Mouse (Mus musculus): ENCODE measurements around the gene Rps29.
A peak's percentile ranks its signal among the peaks of the same experiment; 100 is the strongest.

The Rps29 gene

DNA sequence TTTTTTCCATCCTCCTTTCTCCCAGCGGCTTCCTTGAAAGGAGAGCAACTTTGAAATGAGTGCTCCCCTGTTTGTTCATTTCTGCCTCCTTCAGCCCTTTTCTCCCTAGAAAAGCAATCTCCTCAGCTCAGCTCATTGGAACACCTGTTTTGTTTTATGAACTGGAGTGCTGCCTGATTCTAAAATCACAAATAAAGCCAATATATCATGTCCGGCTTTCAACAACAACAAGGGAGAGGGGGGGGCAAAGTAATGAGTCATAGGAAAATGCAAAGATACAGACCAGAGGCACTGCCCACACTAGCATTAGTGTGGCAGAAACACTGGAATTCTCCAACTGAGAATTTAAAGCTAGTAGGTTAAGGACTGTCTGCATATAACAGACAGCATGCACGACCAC is 31.4 kb downstream of the Rps29 start:
- no peak for DNase-seq

DNA sequence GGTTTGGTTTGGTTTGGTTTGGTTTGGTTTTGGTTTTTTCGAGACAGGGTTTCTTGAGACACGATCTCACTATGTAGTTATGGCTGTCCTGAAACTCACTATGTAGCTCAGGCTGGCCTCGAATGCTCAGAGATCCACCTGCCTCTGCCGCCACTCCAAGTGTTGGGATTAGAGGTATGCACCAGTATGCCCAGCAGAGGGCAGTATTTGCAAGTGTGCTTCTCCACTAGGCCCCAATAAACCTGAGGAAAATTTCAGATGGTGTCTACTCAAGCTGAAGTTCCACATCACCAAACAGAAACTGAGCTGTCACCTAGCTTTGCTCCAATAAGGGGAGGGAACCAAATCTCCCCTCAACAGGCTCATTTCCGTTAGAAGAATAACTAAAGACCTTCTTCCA is 31.8 kb downstream of the Rps29 start:
- DNase-seq: peak; percentile 26

DNA sequence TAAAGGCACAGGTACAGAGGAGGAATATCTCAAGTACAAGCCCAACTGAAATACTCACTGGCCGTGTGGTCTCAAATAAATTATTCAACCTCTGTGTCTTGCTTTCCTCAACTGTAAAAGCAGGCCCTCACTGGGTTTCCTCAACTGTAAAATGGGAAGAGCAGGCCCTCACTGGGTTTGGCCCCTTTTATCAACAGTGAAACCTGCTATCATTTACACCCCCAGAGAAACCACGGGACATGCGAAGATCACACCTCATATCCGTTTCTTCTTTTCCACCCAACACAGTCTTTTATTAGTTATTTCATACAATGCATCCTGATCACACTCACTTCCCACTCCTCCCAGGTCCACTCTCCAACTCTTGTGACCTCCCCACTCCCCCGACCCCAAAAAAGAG is 33.9 kb downstream of the Rps29 start:
- DNase-seq: no peak

DNA sequence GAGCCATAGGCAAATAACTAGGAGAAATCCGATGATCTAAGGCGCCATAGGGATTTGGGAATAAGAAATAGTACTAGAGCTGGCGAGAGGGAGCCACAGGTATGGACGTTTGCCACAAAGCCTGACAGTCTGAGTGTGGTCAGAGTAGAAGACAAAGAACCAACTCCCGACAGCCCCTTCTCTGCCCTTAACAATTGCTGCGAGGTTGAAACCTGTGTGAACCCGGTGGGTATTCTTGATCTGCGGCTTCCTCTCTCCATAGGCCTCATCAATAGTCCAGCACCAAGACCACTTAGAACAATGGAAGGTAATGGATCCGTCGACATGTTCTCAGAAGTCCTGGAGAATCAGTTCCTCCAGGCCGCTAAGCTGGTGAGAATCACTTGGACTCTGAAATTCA is 36.2 kb downstream of the Rps29 start:
- DNase-seq: no peak

DNA sequence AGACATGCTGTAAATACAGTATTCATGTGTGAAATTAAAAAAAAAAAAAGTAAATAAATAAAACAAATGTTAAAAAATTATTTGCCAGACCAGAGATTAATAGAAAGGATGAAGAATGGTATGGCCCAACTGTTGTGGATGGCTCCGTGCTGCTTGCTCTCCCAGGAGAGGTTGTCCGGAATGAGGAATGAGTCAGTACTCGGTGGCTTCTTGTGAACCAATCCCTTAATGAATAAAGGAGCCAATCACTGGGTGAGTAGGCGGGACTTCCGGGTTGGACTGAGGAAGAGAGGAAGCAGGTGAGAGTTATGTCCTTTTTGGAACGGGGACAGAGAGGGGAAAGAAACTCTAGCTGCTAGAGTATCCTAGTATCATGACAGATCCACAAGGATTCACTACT is 39.1 kb downstream of the Rps29 start:
- no peak for DNase-seq

Data from kidney, adult 9 months (tissue).